ENCODE assay signal across 18 mouse cellular contexts in the genomic region with DNA sequence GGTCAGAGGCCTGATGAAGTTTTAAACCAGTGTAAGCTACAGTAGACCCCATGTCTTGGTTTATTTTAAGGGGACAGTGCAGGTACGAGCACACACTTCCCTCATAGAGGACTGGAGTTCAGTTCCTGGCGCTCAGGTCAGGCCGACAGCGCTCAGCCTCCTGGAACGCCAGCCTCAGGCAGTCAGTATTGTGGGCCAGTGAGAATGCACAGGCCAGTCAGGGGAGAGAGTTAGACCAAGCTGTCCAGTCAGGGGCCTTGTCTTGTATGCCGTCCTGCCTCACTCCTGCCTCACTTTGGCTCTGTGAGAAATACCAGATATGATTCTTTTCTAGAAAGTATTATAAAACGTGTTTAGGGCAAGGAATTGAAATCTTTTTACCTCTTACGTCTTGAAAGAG. TPM values are rescaled to one million over a fixed set of nuclear protein-coding genes. Genes with fewer than 3 reads are reported as not detected.
DNase-seq lines count a peak whose midpoint lies in the region; ATAC-seq and TF ChIP-seq lines count a peak whose summit lies in the region.
"Had no signal": no experiment of that assay in that cellular context is flagged by ENCODE, and none has a peak within 500 bp of the region (broad histone marks: within the 10 kb centered on the region; RNA-seq: fewer than 3 reads in every experiment).

No protein-coding gene starts in this region.

- 0 out of 2 replicates have a peak, but pooled peaks cover 2% of the 10 kb centered on the region for H3K9me3 ChIP-seq in heart, embryonic 14.5 days (ENCODE audit: control insufficient read depth, low read length)
- H3K9me3 ChIP-seq in stomach, embryonic 15.5 days = no peaks in the 10 kb centered on the region
- no peaks in the 10 kb centered on the region for H3K9me3 ChIP-seq in stomach, postnatal 0 days (ENCODE audit: control insufficient read depth, low read length)
- H3K9me3 ChIP-seq in liver, embryonic 11.5 days (ENCODE audit: control insufficient read depth, low read length) = no peaks in the 10 kb centered on the region
- H3K9me3 ChIP-seq: hindbrain, embryonic 13.5 days; neural tube, embryonic 12.5 days had no signal

- peak overlapping the region; percentile 35 to 42; a peak in 2 of 4 replicates for H3K27ac ChIP-seq in heart, embryonic 14.5 days (replicated peaks in 1 of 2; ENCODE audit: control insufficient read depth in 1 of 2, insufficient read depth in 1 of 2, low read depth in 2 of 2, low read length in 2 of 2)
- H3K27ac ChIP-seq in stomach, embryonic 15.5 days = 0 out of 2 replicates have a peak overlapping the region, but pooled peaks have one; percentile 26
- no peak overlapping the region; the same call in 1 of the 2 replicates for H3K27ac ChIP-seq in stomach, postnatal 0 days (replicated peaks)
- peak overlapping the region; percentile 73 for H3K27ac ChIP-seq in liver, embryonic 11.5 days (ENCODE audit: low read depth, low read length)
- H3K27ac ChIP-seq: hindbrain, embryonic 13.5 days; left cerebral cortex, adult 2 months; neural tube, embryonic 12.5 days had no signal

- DNase-seq in heart, adult 9 months (ENCODE audit: low spot score in 2 of 2) = no peak
- no peak for DNase-seq in stomach, postnatal 0 days (ENCODE audit: low spot score)
- no peak for DNase-seq in liver, embryonic 11.5 days (ENCODE audit: low spot score)
- no peak for DNase-seq in embryo, embryonic 10.5 days (ENCODE audit: low spot score)
- no peak for DNase-seq in gastrocnemius, postnatal 4 days (ENCODE audit: low spot score in 2 of 2)
- DNase-seq: cerebellum, adult 8-10 months; forebrain, postnatal 0 days; gastrocnemius, postnatal 36 days; kidney, adult 9 months; lung, adult 2 months; midbrain, embryonic 14.5 days; right cerebral cortex, adult 18-20 months; thymus, adult 2 months had no signal

- H3K4me3 ChIP-seq in heart, embryonic 14.5 days (ENCODE audit: control insufficient read depth in 1 of 2, insufficient read depth in 1 of 2, low read depth in 1 of 2, low read length in 2 of 2) = no peak overlapping the region
- no peak overlapping the region for H3K4me3 ChIP-seq in stomach, embryonic 15.5 days (replicated peaks)
- no peak overlapping the region for H3K4me3 ChIP-seq in stomach, postnatal 0 days (ENCODE audit: low read depth, low read length)
- H3K4me3 ChIP-seq in liver, embryonic 11.5 days (ENCODE audit: low read depth, low read length) = no peak overlapping the region
- H3K4me3 ChIP-seq: hindbrain, embryonic 13.5 days; left cerebral cortex, adult 2 months; neural tube, embryonic 12.5 days had no signal

- H3K27me3 ChIP-seq in heart, embryonic 14.5 days (ENCODE audit: control insufficient read depth, insufficient read depth, low read length) = no peaks in the 10 kb centered on the region
- H3K27me3 ChIP-seq in stomach, embryonic 15.5 days (replicated peaks) = no peaks in the 10 kb centered on the region
- no peaks in the 10 kb centered on the region for H3K27me3 ChIP-seq in stomach, postnatal 0 days (ENCODE audit: control insufficient read depth, insufficient read depth, low read length)
- no peaks in the 10 kb centered on the region for H3K27me3 ChIP-seq in liver, embryonic 11.5 days (replicated peaks; ENCODE audit: control insufficient read depth, insufficient read depth, low read length)
- H3K27me3 ChIP-seq: neural tube, embryonic 12.5 days had no signal

- H3K4me2 ChIP-seq in heart, embryonic 14.5 days (ENCODE audit: low read length) = no peak overlapping the region
- no peak overlapping the region for H3K4me2 ChIP-seq in stomach, embryonic 15.5 days
- no peak overlapping the region for H3K4me2 ChIP-seq in stomach, postnatal 0 days (replicated peaks; ENCODE audit: low read depth)
- H3K4me2 ChIP-seq in liver, embryonic 11.5 days = peak overlapping the region; percentile 34; the same call in 1 of the 2 replicates
- H3K4me2 ChIP-seq: hindbrain, embryonic 13.5 days; neural tube, embryonic 12.5 days had no signal

- no peak for TF ChIP-seq EP300 in stomach, postnatal 0 days (optimal IDR thresholded peaks at IDR 0.05)

- no peak for ATAC-seq in heart, embryonic 14.5 days (ENCODE audit: insufficient number of reproducible peaks, insufficient read depth, low FRiP score, low read depth)
- ATAC-seq in stomach, embryonic 15.5 days (ENCODE audit: insufficient read depth, low FRiP score, low read depth) = no peak
- ATAC-seq in stomach, postnatal 0 days (ENCODE audit: low FRiP score, low TSS enrichment) = no peak
- no peak for ATAC-seq in liver, embryonic 11.5 days (replicated peaks; ENCODE audit: low FRiP score)
- ATAC-seq: forebrain, postnatal 0 days had no signal

- no peaks in the 10 kb centered on the region for H3K36me3 ChIP-seq in heart, embryonic 14.5 days (ENCODE audit: control insufficient read depth, insufficient read depth, low read length)
- H3K36me3 ChIP-seq in stomach, embryonic 15.5 days = no peaks in the 10 kb centered on the region
- H3K36me3 ChIP-seq in stomach, postnatal 0 days (ENCODE audit: control insufficient read depth, insufficient read depth, low read length) = no peaks in the 10 kb centered on the region
- no peaks in the 10 kb centered on the region for H3K36me3 ChIP-seq in liver, embryonic 11.5 days (ENCODE audit: control insufficient read depth, insufficient read depth, low read length)
- H3K36me3 ChIP-seq: hindbrain, embryonic 13.5 days; neural tube, embryonic 12.5 days had no signal

- H3K9ac ChIP-seq in heart, embryonic 14.5 days (ENCODE audit: low read length) = no peak overlapping the region
- no peak overlapping the region for H3K9ac ChIP-seq in stomach, embryonic 15.5 days
- H3K9ac ChIP-seq in stomach, postnatal 0 days (ENCODE audit: low read length) = no peak overlapping the region
- peak overlapping the region; percentile 35; the same call in 1 of the 2 replicates for H3K9ac ChIP-seq in liver, embryonic 11.5 days (ENCODE audit: low read depth, low read length)
- H3K9ac ChIP-seq: forebrain, postnatal 0 days; hindbrain, embryonic 13.5 days; neural tube, embryonic 12.5 days had no signal

- H3K4me1 ChIP-seq in heart, embryonic 14.5 days (ENCODE audit: control insufficient read depth in 2 of 2, insufficient read depth in 2 of 2, low read length in 2 of 2) = peaks cover 26 to 40% of the 10 kb centered on the region in 2 experiments
- H3K4me1 ChIP-seq in stomach, embryonic 15.5 days = peaks cover 23% of the 10 kb centered on the region
- peaks cover 4% of the 10 kb centered on the region; the same call in 1 of the 2 replicates for H3K4me1 ChIP-seq in stomach, postnatal 0 days (replicated peaks; ENCODE audit: control insufficient read depth, insufficient read depth)
- peaks cover 67% of the 10 kb centered on the region for H3K4me1 ChIP-seq in liver, embryonic 11.5 days (replicated peaks; ENCODE audit: control insufficient read depth, insufficient read depth, low read length)

- 46% methylated on average over 8 of the region's 8 CpGs for WGBS in heart, embryonic 14.5 days
- 55% methylated on average over 8 of the region's 8 CpGs for WGBS in stomach, embryonic 15.5 days
- 51% methylated on average over 8 of the region's 8 CpGs for WGBS in stomach, postnatal 0 days
- 60% methylated on average over 8 of the region's 8 CpGs for WGBS in liver, embryonic 11.5 days

- no peak for TF ChIP-seq CTCF in stomach, postnatal 0 days (IDR thresholded peaks at IDR 0.05; ENCODE audit: low read depth)

RNA-seq across cellular contexts. Expression of gene Pim1, which starts 42.5 kb away (rescaled TPM):
- 14.1 and 16.5 TPM in 2 replicates for polyA plus RNA-seq in heart, embryonic 14.5 days (2014; fragmentation: Nextera tagmentation; extraction: Ambion mirVana)
- 11.5 and 20.9 TPM in 2 replicates for polyA plus RNA-seq in stomach, embryonic 15.5 days (2015; fragmentation: Nextera tagmentation; extraction: Ambion mirVana)
- 28.6 and 32.8 TPM in 2 replicates for polyA plus RNA-seq in stomach, postnatal 0 days (2015; fragmentation: Nextera tagmentation; extraction: Ambion mirVana)
- polyA plus RNA-seq in liver, embryonic 11.5 days (2014; fragmentation: Nextera tagmentation; extraction: Ambion mirVana) = 41.6 and 47.0 TPM in 2 replicates
- total RNA-seq in gastrocnemius, postnatal 4 days (2021) = 10 to 100 TPM; 21.4 to 21.8 TPM
